Mouse (Mus musculus): ENCODE results near the gene Rnf223.

Gene Rnf223

DNA sequence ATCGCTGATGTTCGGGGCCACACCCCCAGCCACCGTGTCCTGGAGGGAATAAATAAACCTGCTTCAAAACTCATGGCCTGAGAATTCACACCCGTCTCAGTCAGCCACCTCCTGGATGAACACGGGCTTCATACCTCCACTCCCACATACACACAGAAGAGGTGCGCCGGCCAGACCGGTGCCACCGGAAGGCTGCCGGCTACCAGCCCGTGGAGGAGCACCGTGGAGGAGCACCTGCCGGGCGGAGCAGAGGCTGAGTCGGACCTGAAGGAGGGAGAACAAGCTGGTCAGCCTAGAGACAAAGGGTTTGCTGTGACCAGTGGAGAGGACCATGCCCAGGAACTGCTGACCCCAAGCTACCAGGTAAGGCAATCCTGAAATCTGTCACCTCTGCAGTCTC lies at the start of gene Rnf223:
Gene Rnf223 (plus strand): TSS at position 78 of the 400 bp plus-strand sequence.
- no peak for DNase-seq (ENCODE audit: low spot score in 2 of 2)

DNA sequence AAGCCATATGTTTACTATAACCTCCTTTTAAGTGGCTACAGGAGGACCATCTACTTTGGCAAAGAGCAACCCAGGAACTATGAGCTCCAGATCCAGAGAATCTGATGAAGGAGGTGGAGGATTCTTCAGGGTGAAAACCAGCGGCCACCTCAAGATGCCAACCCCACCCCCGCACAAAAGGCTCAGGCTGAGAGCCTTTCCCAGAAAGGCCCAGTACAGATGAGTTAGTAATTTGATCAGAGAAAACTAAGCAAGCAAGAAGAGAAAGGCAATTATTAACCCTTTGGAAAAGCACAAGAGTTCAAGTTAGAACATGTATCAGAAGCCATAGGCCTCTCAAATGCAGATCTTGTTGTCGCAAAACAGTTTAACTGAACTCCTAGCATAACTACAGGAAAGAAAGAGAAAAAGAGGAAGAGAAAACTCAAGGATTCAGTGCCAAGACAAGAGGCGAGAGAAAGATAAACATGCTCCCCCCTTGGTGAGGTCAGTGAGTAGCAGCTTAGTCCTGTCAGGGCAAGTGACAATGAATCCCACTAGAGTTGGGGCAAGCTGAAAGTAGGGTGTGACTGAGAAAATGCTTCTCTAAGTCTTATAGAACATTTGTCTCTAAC lies 47.6 kb upstream of the Rnf223 start:
- DNase-seq (ENCODE audit: low spot score in 2 of 2) = no peak

DNA sequence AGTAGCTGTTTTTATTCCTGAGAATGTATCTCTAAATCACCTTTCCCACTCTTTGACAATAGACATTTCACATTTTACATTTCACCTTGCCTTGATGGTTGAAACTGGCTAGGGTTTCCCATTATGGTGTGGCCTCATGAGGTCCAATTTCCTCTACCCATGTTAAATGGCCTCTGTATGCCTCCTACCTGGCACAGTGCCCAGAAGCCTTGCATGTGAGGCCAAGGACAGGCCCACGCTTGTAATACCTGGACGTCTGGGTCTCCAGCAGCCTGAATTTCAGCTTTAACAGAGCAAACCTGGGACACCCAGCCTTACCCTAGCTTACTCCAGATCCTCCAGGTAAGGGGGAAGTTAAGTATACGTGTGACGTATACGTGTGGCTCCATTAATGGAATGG lies 47.0 kb upstream of the Rnf223 start:
- DNase-seq (ENCODE audit: low spot score in 2 of 2) = no peak

DNA sequence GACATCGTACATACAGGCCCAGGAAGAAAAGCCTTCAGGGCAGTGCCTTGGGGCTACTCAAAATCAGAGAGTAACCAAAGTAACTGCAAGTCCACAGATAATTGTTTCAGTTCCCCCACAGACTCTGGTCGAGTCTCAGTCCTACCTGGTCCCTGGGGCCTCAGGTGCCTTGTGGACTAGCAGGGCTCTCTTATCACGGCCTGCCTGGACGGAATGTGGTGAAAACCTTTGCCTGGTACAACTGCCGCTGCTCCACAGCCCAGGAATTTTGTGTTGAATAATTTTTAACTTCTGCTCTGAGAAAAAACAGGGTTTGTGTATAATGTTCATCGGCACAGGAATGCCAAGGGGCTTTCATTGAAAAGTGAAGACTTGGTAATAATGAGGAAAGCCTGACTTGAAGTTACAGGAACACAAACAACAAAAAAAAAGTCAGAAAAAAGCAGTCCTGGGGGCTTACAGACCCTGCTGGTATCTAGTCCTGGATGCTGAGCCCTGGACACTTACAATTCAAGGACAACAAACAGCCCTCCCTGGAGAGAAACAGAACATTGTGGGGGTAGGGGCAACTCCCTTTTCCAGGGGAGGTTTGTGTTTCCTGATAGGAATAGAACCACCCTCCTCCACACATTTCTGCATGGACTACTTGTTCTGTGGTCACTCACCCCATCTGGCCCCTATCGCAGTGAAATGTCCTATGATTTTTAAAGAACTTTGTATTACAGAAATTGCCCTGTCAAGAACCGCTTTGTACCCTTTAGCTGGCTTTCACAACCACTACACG lies 46.0 kb upstream of the Rnf223 start:
- no peak for DNase-seq (ENCODE audit: low spot score in 2 of 2)

DNA sequence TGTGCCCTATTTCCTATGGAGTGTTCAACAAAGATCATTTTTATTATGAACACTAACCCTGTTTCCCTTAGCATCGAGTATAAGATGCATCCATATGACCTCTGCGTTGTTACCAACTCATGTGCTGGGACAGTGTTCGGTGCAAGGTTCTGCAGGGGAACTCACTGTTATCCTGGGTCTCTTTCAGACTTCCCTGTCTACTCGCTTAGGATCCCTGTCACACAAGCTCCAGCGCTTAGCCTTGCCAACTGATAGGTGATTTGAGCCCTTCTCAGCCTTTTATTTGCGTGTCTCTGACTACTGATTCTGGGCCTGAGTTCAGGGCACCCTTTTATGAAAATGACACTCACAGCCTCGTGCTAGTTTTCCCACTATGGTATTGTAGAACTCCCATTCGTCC lies 45.1 kb upstream of the Rnf223 start:
- DNase-seq (ENCODE audit: low spot score in 2 of 2) = no peak

DNA sequence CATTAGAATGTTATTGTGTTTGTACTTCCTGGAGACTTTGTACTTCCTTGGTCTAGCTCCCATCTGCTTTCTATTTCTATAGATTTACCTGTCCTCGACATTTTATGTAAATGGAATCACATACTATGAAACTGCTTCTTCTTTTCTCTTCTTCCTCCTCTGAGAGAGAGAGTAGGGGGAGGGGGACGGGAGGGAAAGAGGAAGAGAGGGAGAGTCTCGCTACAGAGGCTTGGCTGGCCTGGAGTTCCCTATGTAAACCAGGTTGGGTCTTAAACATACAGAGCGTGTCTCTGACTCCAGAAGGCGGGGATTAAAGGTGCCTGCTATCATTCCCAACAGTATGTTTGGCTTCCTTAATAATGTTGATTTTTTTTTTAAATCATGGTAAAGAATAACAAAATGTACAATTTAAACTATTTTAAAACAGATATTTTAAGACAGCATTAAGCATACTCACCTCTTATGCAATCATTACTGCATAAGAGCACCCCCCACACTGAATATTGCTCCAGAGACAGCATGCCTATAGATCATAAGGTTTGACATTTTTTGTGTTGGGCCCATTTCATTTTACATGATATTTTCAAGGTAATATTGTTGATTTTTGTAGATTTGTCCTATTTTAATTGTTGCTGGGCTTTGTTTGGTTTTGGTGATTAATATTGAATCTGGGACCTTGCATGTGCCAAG lies 42.8 kb upstream of the Rnf223 start:
- DNase-seq (ENCODE audit: low spot score in 2 of 2) = peak; percentile 57 to 62

DNA sequence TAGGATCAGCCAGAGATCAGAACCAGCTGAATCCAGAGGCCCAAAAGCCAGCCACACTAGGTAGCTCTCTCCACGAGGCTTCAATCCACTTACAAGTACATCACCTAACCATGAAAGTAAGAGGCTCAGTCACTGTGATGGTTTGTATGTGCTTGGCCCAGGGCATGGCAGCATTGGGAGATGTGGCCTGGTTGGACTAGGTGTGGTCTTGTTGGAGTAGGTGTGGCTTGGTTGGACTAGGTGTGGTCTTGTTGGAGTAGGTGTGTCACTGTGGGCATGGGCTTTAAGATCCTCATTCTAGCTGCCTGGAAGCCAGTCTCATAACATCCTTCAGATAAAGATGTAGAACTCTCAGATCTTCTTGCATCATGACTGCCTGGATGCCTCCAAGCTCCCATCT lies 39.1 kb upstream of the Rnf223 start:
- no peak for DNase-seq (ENCODE audit: low spot score in 2 of 2)

DNA sequence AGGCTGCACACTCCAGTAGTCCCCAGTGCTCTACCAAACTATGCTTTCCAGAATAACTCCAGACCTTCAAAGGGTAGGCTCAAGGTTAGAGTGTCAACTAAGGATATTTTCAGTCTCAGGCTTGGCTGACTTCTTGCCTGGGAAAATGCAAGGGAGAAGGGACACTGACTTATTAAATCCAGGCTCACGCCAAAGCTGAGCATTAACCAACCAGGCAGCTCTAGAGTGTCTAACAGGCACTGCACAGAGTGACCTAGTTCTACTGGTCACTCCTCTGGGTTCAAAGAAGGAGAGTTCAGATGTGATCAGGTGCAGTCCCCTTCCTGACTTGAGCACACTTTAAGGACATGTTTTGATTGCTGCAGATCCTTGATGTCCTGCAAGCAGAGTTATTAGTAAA lies 37.5 kb upstream of the Rnf223 start:
- DNase-seq (ENCODE audit: low spot score in 2 of 2) = no peak

DNA sequence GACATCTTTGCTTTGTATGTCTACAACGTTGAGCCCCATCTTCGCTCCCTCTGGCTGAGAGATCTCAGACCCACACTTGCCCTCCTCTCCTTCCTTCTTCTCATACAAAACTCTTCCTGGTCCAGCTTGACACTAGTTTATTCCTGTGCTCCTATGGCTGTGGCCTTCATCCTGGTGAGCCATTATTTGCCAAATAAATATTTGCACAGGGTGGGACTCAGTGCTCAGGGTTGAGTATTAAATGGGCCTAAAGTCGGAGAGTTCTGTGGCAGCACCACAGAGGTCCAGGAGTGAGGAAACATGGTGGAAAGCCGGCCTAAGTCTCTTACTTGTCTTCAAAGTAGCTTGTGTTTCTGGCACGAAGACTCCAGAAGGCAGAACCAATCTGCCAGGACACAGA lies 36.6 kb upstream of the Rnf223 start:
- no peak for DNase-seq (ENCODE audit: low spot score in 2 of 2)

DNA sequence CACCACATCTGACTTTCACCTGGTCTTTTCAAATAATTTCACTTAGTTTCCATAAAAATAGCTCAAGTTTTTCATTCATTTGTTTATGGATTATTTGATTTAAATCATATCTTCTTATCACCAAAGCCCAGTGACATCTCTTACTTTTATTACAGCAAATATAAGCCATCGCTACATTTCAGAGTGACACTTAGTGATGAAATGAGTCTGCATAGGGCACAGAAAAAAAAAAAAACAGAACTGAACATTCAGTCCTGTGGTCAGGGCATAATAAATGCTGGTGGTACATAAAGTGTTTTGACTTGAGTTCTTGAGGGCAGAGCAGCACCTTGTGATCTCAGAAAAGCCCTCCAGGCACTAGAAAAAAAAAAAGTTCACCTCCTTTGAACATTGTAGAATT lies 34.1 kb upstream of the Rnf223 start:
- no peak for DNase-seq (ENCODE audit: low spot score in 2 of 2)

DNA sequence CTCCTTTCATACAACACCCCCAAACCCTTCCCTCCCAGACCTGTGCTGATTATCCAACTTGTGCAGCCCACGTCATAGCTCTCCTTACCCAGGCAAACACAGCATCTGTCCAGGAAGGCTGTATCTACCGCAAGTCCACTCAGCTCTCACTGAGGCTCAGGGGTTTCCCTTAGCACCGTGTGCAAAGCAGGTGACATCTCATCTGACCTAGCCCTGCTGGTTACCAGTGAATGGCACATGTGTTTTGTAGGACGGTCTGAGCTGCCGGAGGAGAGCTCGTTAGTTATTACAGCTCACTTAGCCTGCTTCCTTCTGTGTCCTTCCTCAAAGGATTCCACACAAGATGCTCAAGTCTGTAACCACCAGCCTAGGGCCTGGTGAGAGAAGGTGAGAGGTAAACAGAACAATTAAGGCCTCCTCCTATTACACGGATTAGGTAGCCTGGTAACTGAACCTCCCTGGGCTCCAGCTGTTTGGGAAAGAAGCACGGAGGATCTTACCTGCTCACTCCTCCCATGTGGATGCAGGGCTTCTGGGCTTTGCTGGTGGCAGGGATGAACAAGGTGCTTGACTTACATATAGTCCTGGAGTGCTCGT lies 32.4 kb upstream of the Rnf223 start:
- DNase-seq (ENCODE audit: low spot score in 2 of 2) = no peak

DNA sequence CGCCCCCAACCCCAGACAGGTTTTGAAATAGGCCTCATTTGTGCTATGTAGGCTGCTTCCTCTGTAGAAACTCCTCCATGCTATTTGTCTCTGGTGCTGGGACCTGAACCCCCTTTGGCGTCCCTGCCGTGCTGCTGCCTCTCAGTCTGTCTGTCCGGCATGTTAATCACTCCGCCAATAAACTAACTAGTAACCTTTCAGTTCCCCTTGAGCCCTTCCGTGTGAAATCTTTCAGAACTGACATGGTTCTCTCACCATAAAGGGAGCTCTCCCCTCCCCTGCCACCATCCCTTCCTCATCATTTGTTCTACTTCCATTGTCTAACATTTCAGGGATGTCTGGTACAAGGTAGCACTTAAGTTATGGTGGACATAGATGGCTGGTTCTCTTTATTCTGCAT lies 30.9 kb upstream of the Rnf223 start:
- no peak for DNase-seq (ENCODE audit: low spot score in 2 of 2)

DNA sequence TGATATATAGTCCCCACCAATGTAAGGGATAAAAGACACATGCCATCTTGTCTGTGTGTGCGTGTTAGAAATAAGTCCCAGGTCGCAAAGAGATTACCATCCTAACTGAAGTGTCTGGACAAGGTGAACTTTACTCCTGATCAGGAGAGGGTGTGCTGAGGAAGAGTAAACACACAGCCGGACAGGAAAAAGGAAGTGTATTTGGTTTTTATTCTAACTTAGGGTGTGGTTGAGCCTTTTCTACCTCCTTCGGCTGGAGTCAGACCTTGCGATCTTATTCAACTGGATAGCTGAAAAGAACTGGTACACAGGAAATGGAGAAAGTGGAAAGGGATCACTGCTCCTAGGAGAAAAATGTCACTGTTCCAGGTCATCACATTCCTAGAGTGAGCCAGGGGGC lies 29.8 kb upstream of the Rnf223 start:
- no peak for DNase-seq (ENCODE audit: low spot score in 2 of 2)

DNA sequence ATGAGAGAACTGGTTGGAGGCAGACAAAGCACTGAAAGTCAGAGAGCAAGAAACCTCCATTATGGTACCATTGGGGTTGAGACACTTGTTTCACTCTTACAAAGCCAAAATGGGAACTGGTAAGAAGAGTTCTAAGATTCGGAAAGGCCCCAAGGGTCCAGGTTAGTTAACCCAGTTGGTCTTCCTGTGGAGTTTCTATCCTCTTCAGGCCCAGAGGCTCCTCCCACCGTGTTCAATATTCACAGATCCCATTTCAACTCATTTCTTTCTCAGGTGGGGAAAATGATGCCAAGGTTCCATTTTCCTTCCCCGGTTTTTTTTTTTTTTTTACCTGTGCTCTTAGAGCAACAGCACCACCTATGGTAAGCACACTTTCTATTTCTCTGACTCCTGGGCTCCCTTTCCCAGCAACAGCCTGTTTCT lies 28.8 kb upstream of the Rnf223 start:
- no peak for DNase-seq (ENCODE audit: low spot score in 2 of 2)

DNA sequence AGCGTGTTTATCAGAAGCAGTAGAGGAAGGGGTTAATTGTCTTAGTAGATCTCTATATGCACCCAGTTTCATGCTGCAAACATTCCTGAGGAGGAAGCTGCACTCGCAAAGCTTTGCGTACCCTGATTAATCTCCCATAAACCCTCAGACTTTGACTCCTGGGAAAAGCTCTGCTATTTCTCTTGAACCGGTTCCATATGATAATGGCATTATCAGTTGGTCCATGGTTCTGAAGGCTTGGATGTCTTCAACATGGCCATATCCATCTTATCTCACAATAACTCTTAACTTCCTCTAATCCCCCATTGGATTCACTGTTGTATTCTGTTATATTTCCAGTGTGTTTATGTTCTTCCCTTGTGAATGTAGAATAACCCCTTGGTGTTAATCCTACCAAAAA lies 27.0 kb upstream of the Rnf223 start:
- DNase-seq (ENCODE audit: low spot score in 2 of 2) = no peak

DNA sequence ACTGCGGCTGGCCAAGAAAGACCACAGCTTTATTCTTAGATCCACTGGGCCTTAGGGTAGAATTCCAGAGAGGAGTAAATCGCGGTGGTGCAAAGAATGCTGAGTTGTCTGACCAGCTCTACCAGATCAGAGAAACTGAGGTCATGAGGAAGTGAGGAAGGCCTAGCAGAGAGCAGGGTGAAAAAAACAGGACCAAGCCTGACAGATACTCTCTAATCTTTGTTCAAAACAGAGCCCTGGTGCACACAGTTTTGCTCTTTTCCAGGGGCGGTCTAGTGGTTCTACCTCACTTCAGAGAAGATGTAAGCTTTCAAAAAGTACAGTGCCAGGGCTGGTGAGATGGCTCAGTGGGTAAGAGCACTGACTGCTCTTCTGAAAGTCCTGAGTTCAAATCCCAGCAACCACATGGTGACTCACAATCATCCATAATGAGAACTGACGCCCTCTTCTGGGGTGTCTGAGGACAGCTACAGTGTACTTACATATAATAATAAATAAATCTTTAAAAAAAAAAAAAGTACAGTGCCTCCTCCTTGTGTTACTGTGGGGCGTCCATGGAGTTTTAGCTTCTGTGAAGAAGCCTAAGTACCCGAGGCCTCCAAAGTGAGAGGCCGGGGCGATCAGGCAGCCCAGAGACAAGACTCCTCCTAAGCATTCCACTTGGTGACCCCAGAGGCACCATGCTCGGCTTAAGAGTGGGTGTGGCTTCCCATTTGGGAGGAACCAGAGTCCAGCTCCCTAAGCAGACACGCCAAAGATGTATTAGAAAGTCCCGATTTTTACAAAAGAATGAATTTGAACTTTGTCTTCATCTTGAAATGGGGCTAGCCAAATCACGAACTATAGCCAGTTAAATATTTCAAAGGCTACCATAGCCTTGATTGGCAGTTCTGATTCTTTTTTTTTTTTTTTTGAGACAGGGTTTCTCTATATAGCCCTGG lies 21.4 kb upstream of the Rnf223 start:
- peak; percentile 46 to 67 for DNase-seq (ENCODE audit: low spot score in 2 of 2)

DNA sequence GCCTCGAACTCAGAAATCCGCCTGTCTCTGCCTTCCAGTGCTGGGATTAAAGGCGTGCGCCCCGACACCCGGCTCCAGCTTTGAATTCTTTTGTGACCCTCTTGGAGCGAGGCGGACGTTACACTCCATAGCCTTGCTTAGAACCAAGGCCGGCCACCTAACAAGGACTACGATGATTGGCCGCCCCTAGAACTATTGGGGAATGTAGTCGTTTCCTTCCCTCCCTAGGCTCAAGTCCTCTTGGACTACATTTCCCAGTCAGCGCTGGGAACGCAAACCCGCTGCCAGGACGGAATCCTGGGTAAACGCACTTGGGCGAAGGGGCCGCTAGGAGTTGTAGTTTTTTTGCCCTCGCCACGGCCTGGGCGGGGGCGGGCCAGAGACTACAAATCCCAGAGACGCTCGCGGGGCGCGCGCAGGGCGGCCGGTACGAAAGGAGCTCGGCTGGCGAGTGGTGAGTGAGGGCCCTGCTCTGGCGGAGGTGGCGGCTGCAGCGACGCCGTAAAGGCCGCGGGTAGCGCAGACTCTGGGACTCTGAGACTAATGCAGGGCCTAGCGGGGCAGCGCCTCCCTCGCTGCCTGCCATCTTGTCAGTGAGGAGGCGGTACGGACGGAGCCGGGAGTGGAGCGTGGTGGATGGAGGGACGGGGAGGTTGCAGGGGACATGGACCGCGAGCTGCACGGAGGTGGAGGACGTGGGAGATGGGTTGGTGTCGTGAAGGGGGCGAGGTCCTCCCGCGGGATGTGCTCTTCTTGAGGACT lies 20.6 kb upstream of the Rnf223 start, which contains the start of gene 9430015G10Rik:
Gene 9430015G10Rik (plus strand): TSS at position 413 of the 762 bp plus-strand sequence.
- DNase-seq (ENCODE audit: low spot score in 2 of 2) = peak; percentile 99

DNA sequence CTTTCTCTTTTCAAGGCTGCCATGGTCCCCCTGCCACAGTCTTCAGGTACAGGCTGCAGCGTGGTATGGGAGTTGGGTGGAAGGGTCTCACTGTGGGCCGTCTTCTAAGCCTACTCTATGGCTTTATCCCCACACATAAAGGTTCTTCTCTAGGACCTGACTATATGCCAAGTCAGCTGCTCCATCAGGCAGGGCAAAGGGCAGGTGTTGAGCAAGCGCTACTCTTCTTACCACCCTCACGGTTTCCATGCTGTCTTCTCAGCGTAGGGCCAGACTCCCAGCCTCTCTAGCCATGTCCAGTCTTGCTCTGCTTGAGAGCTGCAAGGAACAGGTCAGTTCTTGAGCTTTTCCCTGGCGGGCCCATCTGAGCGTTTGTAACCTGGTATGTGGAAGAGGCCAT lies 6.2 kb upstream of the Rnf223 start:
- no peak for DNase-seq (ENCODE audit: low spot score in 2 of 2)

DNA sequence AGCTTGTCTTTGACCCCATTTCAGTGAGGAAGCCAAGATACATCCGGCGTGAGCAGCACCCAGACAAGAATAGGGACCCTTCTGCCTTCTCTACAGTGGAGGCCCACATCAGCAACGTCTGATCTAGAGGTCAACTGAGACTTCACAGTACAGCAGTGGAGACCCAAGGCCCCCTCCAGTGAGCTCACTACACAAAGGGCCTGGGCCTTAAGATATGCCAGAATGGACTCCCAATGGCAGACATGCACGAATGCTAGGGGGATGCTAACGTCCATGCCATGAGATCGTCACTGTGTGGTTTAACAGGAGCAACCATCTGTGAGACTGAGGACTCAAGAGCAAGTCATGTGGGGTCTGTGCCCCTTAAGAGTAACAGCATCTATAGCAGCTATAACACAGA lies 4.9 kb upstream of the Rnf223 start:
- DNase-seq (ENCODE audit: low spot score in 2 of 2) = no peak

DNA sequence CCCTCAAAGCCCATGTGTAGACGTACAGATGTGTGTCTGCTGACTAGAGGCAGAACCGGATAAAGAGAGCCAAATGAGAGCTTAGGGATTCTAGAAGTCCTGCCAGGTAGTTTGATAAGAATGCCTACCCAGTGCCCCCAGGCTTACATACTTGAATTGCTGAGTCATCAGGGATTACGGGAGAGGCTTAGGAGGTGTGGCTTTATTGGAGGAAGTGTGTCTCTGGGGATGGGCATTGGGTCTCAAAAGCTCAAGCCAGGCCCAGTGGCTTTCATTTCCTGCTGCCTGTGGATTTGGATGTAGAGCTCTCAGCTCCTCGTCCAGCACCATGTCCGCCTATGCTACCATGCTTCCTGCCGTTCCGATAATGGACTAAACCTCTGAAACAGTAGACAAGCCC lies 3.5 kb upstream of the Rnf223 start:
- no peak for DNase-seq (ENCODE audit: low spot score in 2 of 2)

DNA sequence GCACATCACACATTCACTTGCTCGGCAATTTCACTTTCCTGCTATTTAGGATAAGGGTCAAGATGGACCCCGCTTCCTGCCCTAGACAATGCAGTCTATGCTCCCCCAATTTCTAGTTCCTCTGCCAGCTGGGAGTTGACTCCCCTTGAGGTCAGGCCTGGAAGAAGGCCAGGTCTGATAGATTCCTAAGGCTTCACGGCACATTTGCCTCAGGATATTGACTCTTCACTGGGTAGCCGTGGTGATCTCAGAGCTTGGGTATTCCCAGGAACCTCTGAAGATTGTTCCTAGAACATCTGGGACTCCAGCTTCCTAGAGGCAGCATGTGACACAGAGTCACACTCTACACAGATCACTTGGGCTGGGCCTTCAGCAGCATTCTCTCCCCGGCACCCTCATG lies 1.6 kb upstream of the Rnf223 start:
- no peak for DNase-seq (ENCODE audit: low spot score in 2 of 2)

All from spleen, postnatal 36 days (tissue).